17 mouse cellular contexts compared by ENCODE assay signal in genomic region chr9:76455703-76456102, GRCm38 (mm10).
DNase-seq lines count a peak whose midpoint lies in the region; ATAC-seq lines count a peak whose summit lies in the region.
"Had no signal": no experiment of that assay in that cellular context is flagged by ENCODE, and none has a peak within 500 bp of the region (broad histone marks: within the 10 kb centered on the region; RNA-seq: fewer than 3 reads in every experiment).

No protein-coding gene starts in this region.

- ATAC-seq in frontal cortex, adult (ENCODE audit: low TSS enrichment): peak; percentile 82
- ATAC-seq: activated CD4-positive, CD25-positive, alpha-beta regulatory T cell, adult 4 months; forebrain, embryonic 14.5 days; forebrain, postnatal 0 days had no signal

- intact Hi-C loops in left cerebral cortex, postnatal 10 days (cut with DNase I): no loop called here

- DNase-seq in frontal cortex, postnatal 10 days (ENCODE audit: low spot score in 2 of 2): no peak
- DNase-seq in left cerebral cortex, adult 18-20 months (ENCODE audit: low spot score in 2 of 2): peak; percentile 1
- no peak for DNase-seq in left cerebral cortex, postnatal 10 days (ENCODE audit: extremely low spot score in 1 of 2, low spot score in 2 of 2)
- peak; percentile 4 for DNase-seq in right cerebral cortex, postnatal 25 days
- no peak for DNase-seq in right cerebral cortex, postnatal 14 days
- DNase-seq: adrenal gland, adult 8-10 months; adrenal gland, postnatal 36 days; cerebellum, adult 11 months; cerebellum, adult 2 months; cerebellum, adult 9-11 months; cerebellum, postnatal 25 days; forebrain, postnatal 0 days; gastrocnemius, postnatal 25 days; heart, adult 18-20 months had no signal

Comparison
In these comparisons a context has a peak if more than half of its experiments do, and no peak if none do; other contexts are left out.
1. DNase-seq: peak in left cerebral cortex, adult 18-20 months (2 of 2) and right cerebral cortex, postnatal 25 days (single experiment); none in frontal cortex, postnatal 10 days (0 of 2), left cerebral cortex, postnatal 10 days (0 of 2) and right cerebral cortex, postnatal 14 days (single experiment).